Mouse (Mus musculus) testis, adult 2 months (tissue): ENCODE measurements around the gene Nabp1. TPM values are rescaled to one million over a fixed set of nuclear protein-coding genes. Genes with fewer than 3 reads are reported as not detected.

Experiments used
- H3K27ac ChIP-seq: fragments of 200-500 bp; 2 replicates; pipeline ENCODE4 v1.5.1; 2012; ENCODE audit warnings: low read depth, low read length; ENCODE audit not compliant: control insufficient read depth, insufficient read depth
- H3K27me3 ChIP-seq: fragments of 200-500 bp; 2 replicates; pipeline ENCODE4 v1.6.1; 2012; ENCODE audit warnings: mild to moderate bottlenecking, low read length, moderate library complexity; ENCODE audit not compliant: control insufficient read depth, insufficient read depth
- H3K36me3 ChIP-seq: fragments of 200-500 bp; 2 replicates; pipeline ENCODE4 v1.6.1; 2012; ENCODE audit warnings: mild to moderate bottlenecking, low read length; ENCODE audit not compliant: control insufficient read depth, insufficient read depth
- H3K4me1 ChIP-seq: fragments of 200-500 bp; 2 replicates; pipeline ENCODE4 v1.6.1; 2012; ENCODE audit warnings: low read length; ENCODE audit not compliant: control insufficient read depth, insufficient read depth
- H3K4me3 ChIP-seq: fragments of 200-500 bp; 2 replicates; pipeline ENCODE4 v1.5.1; 2012; ENCODE audit warnings: low read depth, mild to moderate bottlenecking, low read length, moderate library complexity, mixed read lengths; ENCODE audit not compliant: control insufficient read depth
- CTCF ChIP-seq: fragments of 200-500 bp; IDR thresholded peaks from 2 replicates; pipeline ENCODE4 v1.5.1; 2012; ENCODE audit warnings: low read depth, mild to moderate bottlenecking, inconsistent platforms, low read length, moderate library complexity; ENCODE audit not compliant: control insufficient read depth, insufficient read depth, insufficient replicate concordance
- POLR2A ChIP-seq: fragments of 200-500 bp; IDR thresholded peaks from 2 replicates; pipeline ENCODE4 v1.6.1; 2012; ENCODE audit warnings: low read depth, mild to moderate bottlenecking, inconsistent platforms, low read length, moderate library complexity; ENCODE audit not compliant: control insufficient read depth
- polyA plus RNA-seq: library from polyadenylated mRNA; depleted of rRNA; stranded (reverse); fragments of >200 nt; gene quantifications from 2 replicates; pipeline ENCODE4 v1.2.3, GENCODE M21; 2012

Gene Nabp1
- polyA plus RNA-seq, 1 experiment, result 161 TPM

GRCm38 (mm10) chr1:51486291-51486690 lies 8.1 kb upstream of the Nabp1 start:
- peaks cover 3% of the 10 kb centered on the region for H3K4me1 ChIP-seq
- TF ChIP-seq POLR2A, result no peak
- TF ChIP-seq CTCF, result no peak
- no peaks in the 10 kb centered on the region for H3K36me3 ChIP-seq
- no peak overlapping the region for H3K4me3 ChIP-seq
- H3K27ac ChIP-seq, result no peak overlapping the region
- H3K27me3 ChIP-seq, result no peaks in the 10 kb centered on the region

DNA sequence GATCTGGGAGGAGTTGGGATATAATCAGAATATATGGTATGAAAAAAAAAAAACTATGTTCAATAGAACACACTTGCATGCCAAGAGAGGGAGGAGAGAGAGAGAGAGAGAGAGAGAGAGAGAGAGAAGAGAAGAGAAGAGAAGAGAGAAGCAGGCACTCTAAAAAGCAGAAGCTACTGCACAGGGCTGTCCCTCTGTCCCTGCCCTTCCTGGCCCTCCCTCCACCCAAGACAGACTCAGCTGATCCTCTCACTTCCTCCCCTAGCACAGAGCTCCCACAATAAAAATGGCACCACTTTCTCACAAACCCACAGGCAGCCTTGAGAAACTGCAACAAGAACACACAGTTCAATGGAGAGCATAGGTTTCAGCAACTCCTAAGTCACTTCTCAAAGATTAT lies 2.2 kb upstream of the Nabp1 start:
- no peaks in the 10 kb centered on the region for H3K36me3 ChIP-seq
- TF ChIP-seq CTCF (no peak), POLR2A (no peak)

DNA sequence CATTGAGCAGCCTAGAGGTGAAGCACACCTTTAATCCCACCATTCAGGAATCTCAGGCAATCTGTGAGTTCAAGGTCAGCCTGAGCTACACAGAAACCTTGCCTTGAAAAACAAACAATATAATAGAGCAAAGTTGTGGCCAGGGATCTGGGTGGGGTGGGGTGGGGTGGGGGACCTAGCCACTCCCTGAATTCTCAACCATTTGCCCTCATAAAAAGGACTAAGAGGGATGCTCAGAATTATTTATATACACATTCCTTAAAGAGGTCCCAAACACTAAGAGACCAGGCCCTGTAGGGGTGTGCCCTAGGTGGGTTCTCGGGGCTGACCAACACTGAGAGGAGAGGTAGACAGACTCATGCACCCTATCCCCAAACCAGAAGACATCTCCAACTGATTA lies 1.5 kb upstream of the Nabp1 start:
- Histone ChIP-seq H3K4me1 (peaks cover 3% of the 10 kb centered on the region), H3K36me3 (no peaks in the 10 kb centered on the region), H3K4me3 (peak overlapping the region; percentile 75), H3K27me3 (no peaks in the 10 kb centered on the region), H3K27ac (no peak overlapping the region)
- TF ChIP-seq CTCF, result no peak
- TF ChIP-seq POLR2A, result no peak

More for the DNA sequence above, 2.2 kb upstream of the Nabp1 start:
- no peaks in the 10 kb centered on the region for H3K27me3 ChIP-seq
- peak overlapping the region; percentile 21; the same call in 1 of the 2 replicates for H3K4me3 ChIP-seq
- H3K27ac ChIP-seq, result no peak overlapping the region
- peaks cover 3% of the 10 kb centered on the region for H3K4me1 ChIP-seq

- Histone ChIP-seq H3K4me3 (peak overlapping the region; percentile 95; the same call in 1 of the 2 replicates), H3K36me3 (no peaks in the 10 kb centered on the region), H3K27ac (peak overlapping the region; percentile 98), H3K4me1 (peaks cover 3% of the 10 kb centered on the region), H3K27me3 (no peaks in the 10 kb centered on the region)
- TF ChIP-seq POLR2A, result no peak
- TF ChIP-seq CTCF, result no peak
These were observed 753 bp upstream of the Nabp1 start for GRCm38 (mm10) chr1:51479027-51479329.

- peaks cover 3% of the 10 kb centered on the region for H3K4me1 ChIP-seq
- peak overlapping the region; percentile 95 for H3K4me3 ChIP-seq
- no peaks in the 10 kb centered on the region for H3K36me3 ChIP-seq
- TF ChIP-seq CTCF, result no peak
- no peak for TF ChIP-seq POLR2A
- peak overlapping the region; percentile 98 for H3K27ac ChIP-seq
- no peaks in the 10 kb centered on the region for H3K27me3 ChIP-seq
These were observed 556 bp downstream of the Nabp1 start for GRCm38 (mm10) chr1:51477656-51478081.

- Histone ChIP-seq H3K27ac (no peak overlapping the region), H3K27me3 (no peaks in the 10 kb centered on the region), H3K4me3 (peak overlapping the region; percentile 16; the same call in 1 of the 2 replicates), H3K4me1 (no peaks in the 10 kb centered on the region; the same call in none of the 2 replicates), H3K36me3 (no peaks in the 10 kb centered on the region)
- TF ChIP-seq POLR2A (no peak), CTCF (no peak)
These were observed 1.8 kb downstream of the Nabp1 start for GRCm38 (mm10) chr1:51476405-51476804.

DNA sequence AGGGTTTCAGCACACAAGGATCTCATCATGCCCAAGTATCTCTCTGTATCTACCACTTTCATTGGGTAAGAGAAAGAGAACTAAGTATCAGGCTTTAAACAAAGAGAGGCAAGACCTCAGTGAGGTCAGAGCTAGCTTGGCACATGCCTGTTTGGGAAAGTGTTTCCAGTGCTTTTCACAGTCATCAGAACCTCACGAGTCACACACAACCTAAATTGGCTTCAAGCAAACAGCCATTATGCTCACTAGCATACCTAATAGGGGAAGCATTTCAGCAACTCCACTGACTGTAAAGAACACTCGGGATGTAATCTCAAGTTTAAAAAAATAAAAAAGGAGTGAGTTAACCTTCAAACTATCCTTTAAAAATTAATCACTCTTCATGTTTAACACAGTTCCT lies 10.1 kb downstream of the Nabp1 start:
- Histone ChIP-seq H3K4me1 (no peaks in the 10 kb centered on the region), H3K27ac (no peak overlapping the region), H3K27me3 (no peaks in the 10 kb centered on the region), H3K36me3 (no peaks in the 10 kb centered on the region), H3K4me3 (no peak overlapping the region)
- no peak for TF ChIP-seq CTCF
- no peak for TF ChIP-seq POLR2A

GRCm38 (mm10) chr1:51467181-51467580 lies 11.0 kb downstream of the Nabp1 start:
- H3K27ac ChIP-seq, result no peak overlapping the region
- H3K36me3 ChIP-seq, result no peaks in the 10 kb centered on the region
- no peak overlapping the region for H3K4me3 ChIP-seq
- TF ChIP-seq POLR2A (no peak), CTCF (no peak)
- H3K4me1 ChIP-seq, result no peaks in the 10 kb centered on the region
- no peaks in the 10 kb centered on the region for H3K27me3 ChIP-seq
